Mouse (Mus musculus) liver, postnatal 0 days (tissue): ENCODE data around the gene Gm20388.

ENCODE experiments used
- CTCF ChIP-seq: sonication (generic); IDR thresholded peaks from 2 replicates; pipeline ENCODE4 v1.5.1; 2016; ENCODE audit warnings: antibody characterized with exemption, low read depth
- EP300 ChIP-seq: IDR thresholded peaks from 2 replicates; pipeline ENCODE4 v1.6.1; 2016; ENCODE audit warnings: antibody characterized with exemption, low read depth, mild to moderate bottlenecking

GRCm38 (mm10) chr8:120322956-120323448 lies 412.4 kb downstream of the Gm20388 start:
- TF ChIP-seq CTCF (no peak; the same call in 1 of the 2 replicates), EP300 (no peak)
